Mouse (Mus musculus) hindlimb bud, embryonic 11.5 days (tissue): Measurements from ENCODE around the gene Gm21776.
"Not testable (repeated sequence)": the region's sequence is repeated elsewhere in the genome, so short reads cannot be mapped to it uniquely, and the experiment has no call there.

Source experiments
- DNase-seq: peaks from one replicate; pipeline ENCODE4 v3.0.0-alpha.2; 2012; ENCODE audit warnings: low read depth, low spot score; ENCODE audit errors: extremely low spot score

Gene Gm21776

DNA sequence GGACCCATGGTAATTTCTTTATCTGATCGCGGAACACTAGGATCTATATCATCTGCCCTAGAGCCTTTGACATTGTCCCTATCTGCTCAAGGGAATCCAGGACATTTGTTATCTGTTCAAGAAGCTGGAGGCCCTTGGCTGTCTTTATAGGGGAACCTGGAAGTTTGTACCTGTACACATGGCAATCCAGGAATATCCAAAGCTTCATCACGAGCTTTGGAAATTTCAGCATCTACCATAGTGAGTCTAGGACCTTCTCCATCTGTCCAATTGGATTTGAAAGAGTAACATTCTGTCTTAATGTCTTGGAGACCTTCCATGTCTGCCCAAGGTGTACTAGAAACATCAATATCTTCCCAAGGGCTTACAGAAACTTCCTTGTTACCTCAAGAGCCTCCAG is at the start of gene Gm21776:
Gene Gm21776, plus strand, starts transcription at position 301 of the 400 bp plus-strand sequence.
- DNase-seq, result not testable (repeated sequence)
